Mouse (Mus musculus) small intestine, adult 2 months (tissue): ENCODE results near the gene Ovol3. TPM values are rescaled to one million over a fixed set of nuclear protein-coding genes. Genes with fewer than 3 reads are reported as not detected.

Source experiments
- H3K27ac ChIP-seq: fragments of 200-500 bp; 2 replicates; pipeline ENCODE4 v1.5.1; 2012; ENCODE audit warnings: low read depth, low read length, control low read depth, inconsistent platforms; ENCODE audit not compliant: insufficient read depth
- H3K27me3 ChIP-seq: fragments of 200-500 bp; 2 replicates; pipeline ENCODE4 v1.6.1; 2012; ENCODE audit warnings: mild to moderate bottlenecking, moderate library complexity, low read length, inconsistent platforms; ENCODE audit not compliant: control insufficient read depth, insufficient read depth
- H3K36me3 ChIP-seq: fragments of 200-500 bp; 2 replicates; pipeline ENCODE4 v1.6.1; 2012; ENCODE audit warnings: mild to moderate bottlenecking, low read length, control low read depth, inconsistent platforms; ENCODE audit not compliant: control insufficient read depth, insufficient read depth
- H3K4me1 ChIP-seq: fragments of 200-500 bp; 2 replicates; pipeline ENCODE4 v1.6.1; 2012; ENCODE audit warnings: low read length, inconsistent platforms, mixed read lengths; ENCODE audit not compliant: control insufficient read depth, insufficient read depth, insufficient read length
- H3K4me3 ChIP-seq: fragments of 200-500 bp; 2 replicates; pipeline ENCODE4 v1.5.1; 2012; ENCODE audit warnings: low read depth, mild to moderate bottlenecking, control low read depth, inconsistent platforms, low read length, moderate library complexity
- CTCF ChIP-seq: fragments of 200-500 bp; IDR thresholded peaks from 2 replicates; pipeline ENCODE4 v1.5.1; 2012; ENCODE audit warnings: low read depth, mild to moderate bottlenecking, control low read depth, inconsistent platforms, low read length, moderate library complexity, mixed read lengths; ENCODE audit not compliant: insufficient replicate concordance, insufficient read length; ENCODE audit errors: extremely low read depth
- POLR2A ChIP-seq: fragments of 200-500 bp; IDR thresholded peaks from 2 replicates; pipeline ENCODE4 v1.6.1; 2012; ENCODE audit warnings: low read depth, mild to moderate bottlenecking, control low read depth, inconsistent platforms, low read length, moderate library complexity
- WGBS: fragments of 180-500 bp; shearing (Covaris S2); methylation state at CpG from one replicate; pipeline ENCODE4 v1.1.7; 2018; 5-methylcytosine and 5-hydroxymethylcytosine counted together
- polyA plus RNA-seq: library from polyadenylated mRNA; depleted of rRNA; stranded (reverse); fragments of >200 nt; gene quantifications from 2 replicates; pipeline ENCODE4 v1.2.3, GENCODE M21; 2012; rRNA removed

Ovol3 gene
- polyA plus RNA-seq, result 0.15 TPM in 1 of 2 replicates, not detected in the other

GRCm38 (mm10) chr7:30235625-30236024, at the start of gene Ovol3:
Ovol3 (minus strand) TSS chr7:30235725.
- Histone ChIP-seq H3K36me3 (0 out of 2 replicates have a peak, but pooled peaks cover 1% of the 10 kb centered on the region), H3K4me1 (peaks cover 7% of the 10 kb centered on the region), H3K27me3 (no peaks in the 10 kb centered on the region), H3K4me3 (no peak within 1 kb of the TSS), H3K27ac (no peak within 1 kb of the TSS)
- 83% methylated on average over 4 of the region's 4 CpGs for WGBS
- TF ChIP-seq POLR2A (no peak), CTCF (no peak)

DNA sequence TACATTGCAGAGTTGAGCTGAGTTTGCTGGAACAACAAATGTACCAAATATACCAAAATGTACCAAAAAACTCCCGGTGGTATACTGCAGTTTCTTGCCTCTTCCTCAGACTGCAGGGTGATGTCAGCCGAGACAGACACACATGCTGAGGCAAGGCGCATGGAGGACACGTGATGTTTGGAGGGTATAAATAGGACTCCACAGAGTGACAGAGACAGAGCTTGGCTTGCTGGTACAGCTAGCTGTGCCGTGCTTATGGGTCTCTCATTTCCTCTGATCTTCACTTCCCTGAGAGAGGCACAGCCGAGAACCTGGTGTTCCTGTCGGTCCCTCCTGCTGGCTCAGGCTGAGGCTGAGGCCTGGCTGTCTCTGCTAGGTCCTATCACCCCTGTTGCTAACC, 47.2 kb upstream of the Ovol3 start:
- TF ChIP-seq POLR2A (no peak), CTCF (no peak)
- H3K4me1 ChIP-seq, result peaks cover 2% of the 10 kb centered on the region
- WGBS, result 82% methylated on average over 7 of the region's 7 CpGs
- no peaks in the 10 kb centered on the region for H3K36me3 ChIP-seq
- no peak overlapping the region for H3K4me3 ChIP-seq
- no peak overlapping the region for H3K27ac ChIP-seq
- H3K27me3 ChIP-seq, result no peaks in the 10 kb centered on the region

- TF ChIP-seq POLR2A (no peak), CTCF (no peak)
- WGBS, result 71% methylated on average over 4 of the region's 4 CpGs
- H3K4me3 ChIP-seq, result no peak overlapping the region
- peaks cover 2% of the 10 kb centered on the region for H3K4me1 ChIP-seq
- H3K27me3 ChIP-seq, result no peaks in the 10 kb centered on the region
- no peak overlapping the region for H3K27ac ChIP-seq
- no peaks in the 10 kb centered on the region for H3K36me3 ChIP-seq
These were observed 46.0 kb upstream of the Ovol3 start for GRCm38 (mm10) chr7:30281522-30281921.

- Histone ChIP-seq H3K4me3 (peak overlapping the region; percentile 95), H3K4me1 (peaks cover 2% of the 10 kb centered on the region), H3K27ac (peak overlapping the region; percentile 99), H3K27me3 (no peaks in the 10 kb centered on the region), H3K36me3 (no peaks in the 10 kb centered on the region)
- no peak for TF ChIP-seq CTCF
- TF ChIP-seq POLR2A, result no peak
- 1% methylated on average over 20 of the region's 20 CpGs for WGBS
These were observed 45.2 kb upstream of the Ovol3 start for GRCm38 (mm10) chr7:30280670-30281138.

DNA sequence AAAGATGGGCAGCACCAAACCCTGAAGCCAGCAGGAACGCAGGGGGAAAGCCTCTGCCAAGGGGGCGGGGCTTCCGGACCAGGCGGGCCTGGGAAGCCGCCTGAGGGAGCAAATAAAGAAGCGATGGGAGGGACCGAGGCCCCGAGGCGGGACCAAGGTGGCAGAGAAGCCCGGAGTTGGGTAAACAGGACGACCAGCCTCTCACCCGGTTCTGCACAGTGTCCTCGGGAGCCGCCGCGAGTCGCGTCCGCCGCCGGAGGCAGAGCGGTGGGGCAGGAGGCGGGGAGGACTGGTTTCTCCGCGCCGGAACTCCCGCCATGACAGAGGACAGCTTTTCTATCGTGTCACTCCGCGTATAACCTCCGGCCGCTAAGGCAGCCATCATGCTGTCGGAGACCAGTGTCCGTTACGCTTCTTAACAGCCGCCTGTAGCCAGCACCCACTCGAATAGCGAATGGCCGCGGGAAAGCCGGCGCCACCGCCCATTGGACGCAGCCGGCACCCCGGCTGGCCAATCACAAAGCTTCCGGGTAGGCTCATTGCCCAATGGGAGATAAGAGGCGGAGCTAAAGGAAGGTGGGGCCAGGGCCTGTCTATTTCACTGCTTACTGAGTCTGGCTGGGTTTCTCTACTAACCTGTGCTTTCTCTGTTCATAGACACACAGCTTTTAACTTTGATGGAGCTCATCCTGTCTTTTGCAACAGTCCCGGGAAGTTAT, 44.6 kb upstream of the Ovol3 start, which contains the start of the genes Thap8 and Wdr62:
TSS of gene Thap8 (plus strand) at position 144 of the 719 bp plus-strand sequence.
TSS of gene Wdr62 (minus strand) at position 469 of the 719 bp plus-strand sequence.
- H3K4me1 ChIP-seq, result peaks cover 2% of the 10 kb centered on the region
- WGBS, result under 1% methylated on average over 49 of the region's 49 CpGs
- TF ChIP-seq POLR2A (no peak), CTCF (no peak)

GRCm38 (mm10) chr7:30279536-30279935, 44.0 kb upstream of the Ovol3 start:
- Histone ChIP-seq H3K36me3 (no peaks in the 10 kb centered on the region), H3K27me3 (no peaks in the 10 kb centered on the region), H3K4me1 (peaks cover 2% of the 10 kb centered on the region), H3K27ac (no peak overlapping the region), H3K4me3 (peak overlapping the region; percentile 95)
- WGBS, result 1% methylated on average over 6 of the region's 6 CpGs
- TF ChIP-seq POLR2A (no peak), CTCF (no peak)

More for the DNA sequence above, 44.6 kb upstream of the Ovol3 start, which contains the start of the genes Thap8 and Wdr62:
- H3K27ac ChIP-seq, result peak within 1 kb of the TSS; percentile 99
- peak within 1 kb of the TSS; percentile 95 for H3K4me3 ChIP-seq
- no peaks in the 10 kb centered on the region for H3K36me3 ChIP-seq
- H3K27me3 ChIP-seq, result no peaks in the 10 kb centered on the region

- WGBS, result 46% methylated on average over 2 of the region's 2 CpGs
- TF ChIP-seq POLR2A (no peak), CTCF (no peak)
These were observed 43.4 kb upstream of the Ovol3 start for GRCm38 (mm10) chr7:30278911-30279310.

More at GRCm38 (mm10) chr7:30278911-30279310, 43.4 kb upstream of the Ovol3 start:
- Histone ChIP-seq H3K4me3 (no peak overlapping the region), H3K36me3 (no peaks in the 10 kb centered on the region), H3K27ac (no peak overlapping the region), H3K27me3 (no peaks in the 10 kb centered on the region), H3K4me1 (peaks cover 2% of the 10 kb centered on the region)
